Mouse (Mus musculus): ENCODE results near the gene Evx2. TPM values are rescaled to one million over a fixed set of nuclear protein-coding genes. Genes with fewer than 3 reads are reported as not detected.

The Evx2 gene
- total and polyA plus RNA-seq, 3 experiments: not detected

GRCm38 (mm10) chr2:74680561-74681398 is 21.4 kb upstream of the Evx2 start:
- no peak overlapping the region for H3K27ac ChIP-seq (ENCODE audit: control insufficient read depth, low read depth, low read length)
- H3K9me3 ChIP-seq (replicated peaks; ENCODE audit: insufficient read depth, low read length): no peaks in the 10 kb centered on the region
- TF ChIP-seq ELF1 (IDR thresholded peaks at IDR 0.05; ENCODE audit: low read depth, low read length) (no peak), POLR2A (IDR thresholded peaks at IDR 0.05; ENCODE audit: control insufficient read depth in 1 of 2, insufficient read depth in 1 of 2, low read depth in 1 of 2, low read length in 2 of 2, poor library complexity in 1 of 2) (no peak), POLR2AphosphoS5 (IDR thresholded peaks at IDR 0.05; ENCODE audit: borderline replicate concordance, low read depth, low read length) (no peak), SIN3A (IDR thresholded peaks at IDR 0.05; ENCODE audit: low read length) (no peak), BHLHE40 (IDR thresholded peaks at IDR 0.05; ENCODE audit: borderline replicate concordance, low read depth, low read length) (no peak), ETS1 (IDR thresholded peaks at IDR 0.05; ENCODE audit: low read depth, low read length) (no peak), CHD1 (IDR thresholded peaks at IDR 0.05; ENCODE audit: low read depth, low read length) (no peak), TCF12 (IDR thresholded peaks at IDR 0.05; ENCODE audit: low read depth, low read length) (no peak), ZC3H11A (IDR thresholded peaks at IDR 0.05; ENCODE audit: low read depth, low read length) (no peak), ZKSCAN1 (IDR thresholded peaks at IDR 0.05; ENCODE audit: low read depth, low read length) (no peak), POLR2AphosphoS2 (IDR thresholded peaks at IDR 0.05; ENCODE audit: low read length) (no peak), MYC (IDR thresholded peaks at IDR 0.05; ENCODE audit: low read depth, low read length) (no peak), MAX (IDR thresholded peaks at IDR 0.05; ENCODE audit: low read length) (no peak), KAT2A (conservative IDR thresholded peaks at IDR 0.05; ENCODE audit: low read depth, low read length) (no peak), HCFC1 (IDR thresholded peaks at IDR 0.05; ENCODE audit: low read depth, low read length) (no peak), MAZ (IDR thresholded peaks at IDR 0.05; ENCODE audit: low read depth, low read length) (no peak)
- DNase-seq (ENCODE audit: low read depth, low spot score): no peak
- H3K9ac ChIP-seq (ENCODE audit: control insufficient read depth, low read depth, low read length, poor library complexity, severe bottlenecking): no peak overlapping the region
- peaks cover 2 to 5% of the 10 kb centered on the region in 2 experiments; a peak in 3 of 4 replicates for H3K27me3 ChIP-seq (ENCODE audit: control insufficient read depth in 1 of 2, insufficient read depth in 2 of 2, low read length in 2 of 2)
- no peaks in the 10 kb centered on the region for H3K4me1 ChIP-seq (ENCODE audit: control insufficient read depth in 1 of 2, insufficient read depth in 2 of 2, low read length in 2 of 2)
- no peak overlapping the region for H3K4me3 ChIP-seq (ENCODE audit: control insufficient read depth in 1 of 2, insufficient read depth in 1 of 2, low read depth in 2 of 2, low read length in 2 of 2)
- H3K36me3 ChIP-seq (ENCODE audit: control insufficient read depth in 1 of 2, insufficient read depth in 2 of 2, low read length in 2 of 2): no peaks in the 10 kb centered on the region
- no peaks in the 10 kb centered on the region for H3K79me2 ChIP-seq (ENCODE audit: control insufficient read depth, insufficient read depth, low read length, poor library complexity)

GRCm38 (mm10) chr2:74679980-74680379 is 20.6 kb upstream of the Evx2 start:
- no peaks in the 10 kb centered on the region for H3K79me2 ChIP-seq (ENCODE audit: control insufficient read depth, insufficient read depth, low read length, poor library complexity)
- TF ChIP-seq MAX (IDR thresholded peaks at IDR 0.05; ENCODE audit: low read length) (no peak), CTCF (IDR thresholded peaks at IDR 0.05 in 2 of 3, conservative IDR thresholded peaks at IDR 0.05 in 1 of 3; ENCODE audit: control insufficient read depth in 1 of 3, insufficient read depth in 1 of 3, low read depth in 2 of 3, low read length in 3 of 3, poor library complexity in 1 of 3, severe bottlenecking in 1 of 3) (no peak), POLR2AphosphoS2 (IDR thresholded peaks at IDR 0.05; ENCODE audit: low read length) (no peak), TAL1 (IDR thresholded peaks at IDR 0.05; ENCODE audit: low read length) (no peak), TBP (IDR thresholded peaks at IDR 0.05; ENCODE audit: low read depth, low read length) (no peak), HCFC1 (IDR thresholded peaks at IDR 0.05; ENCODE audit: low read depth, low read length) (no peak), E2F4 (IDR thresholded peaks at IDR 0.05; ENCODE audit: borderline replicate concordance, low read depth, low read length) (no peak), ZNF384 (IDR thresholded peaks at IDR 0.05; ENCODE audit: low read depth, low read length) (no peak), POLR2AphosphoS5 (IDR thresholded peaks at IDR 0.05; ENCODE audit: borderline replicate concordance, low read depth, low read length) (no peak), NELFE (IDR thresholded peaks at IDR 0.05; ENCODE audit: low read depth, low read length) (no peak), KAT2A (conservative IDR thresholded peaks at IDR 0.05; ENCODE audit: low read depth, low read length) (no peak), TCF12 (IDR thresholded peaks at IDR 0.05; ENCODE audit: low read depth, low read length) (no peak), GABPA (IDR thresholded peaks at IDR 0.05; ENCODE audit: low read depth, low read length) (no peak), EP300 (IDR thresholded peaks at IDR 0.05; ENCODE audit: low read depth in 1 of 2, low read length in 2 of 2) (no peak), USF1 (IDR thresholded peaks at IDR 0.05; ENCODE audit: low read depth, low read length) (no peak), SIN3A (IDR thresholded peaks at IDR 0.05; ENCODE audit: low read length) (no peak), CHD1 (IDR thresholded peaks at IDR 0.05; ENCODE audit: low read depth, low read length) (no peak), MAZ (IDR thresholded peaks at IDR 0.05; ENCODE audit: low read depth, low read length) (no peak)
- DNase-seq (ENCODE audit: low read depth, low spot score): no peak
- peaks cover 2 to 5% of the 10 kb centered on the region in 2 experiments; a peak in 3 of 4 replicates for H3K27me3 ChIP-seq (ENCODE audit: control insufficient read depth in 1 of 2, insufficient read depth in 2 of 2, low read length in 2 of 2)
- no peak overlapping the region for H3K9ac ChIP-seq (ENCODE audit: control insufficient read depth, low read depth, low read length, poor library complexity, severe bottlenecking)
- no peaks in the 10 kb centered on the region for H3K4me1 ChIP-seq (ENCODE audit: control insufficient read depth in 1 of 2, insufficient read depth in 2 of 2, low read length in 2 of 2)
- no peaks in the 10 kb centered on the region for H3K36me3 ChIP-seq (ENCODE audit: control insufficient read depth in 1 of 2, insufficient read depth in 2 of 2, low read length in 2 of 2)
- no peaks in the 10 kb centered on the region for H3K9me3 ChIP-seq (replicated peaks; ENCODE audit: insufficient read depth, low read length)
- no peak overlapping the region for H3K27ac ChIP-seq (ENCODE audit: control insufficient read depth, low read depth, low read length)
- H3K4me3 ChIP-seq (ENCODE audit: control insufficient read depth in 1 of 2, insufficient read depth in 1 of 2, low read depth in 2 of 2, low read length in 2 of 2): no peak overlapping the region
